Mouse (Mus musculus) CD8-positive naive resting alpha-beta T cell, adult 2 months (primary cell): ENCODE data around the gene 4921511C20Rik.

Experiments
- DNase-seq, 2 experiments: peaks; one replicate each; pipeline ENCODE4 v3.0.0; 2022; ENCODE audit warnings: low read depth in 2 of 2, low spot score in 2 of 2

Gene 4921511C20Rik

DNA sequence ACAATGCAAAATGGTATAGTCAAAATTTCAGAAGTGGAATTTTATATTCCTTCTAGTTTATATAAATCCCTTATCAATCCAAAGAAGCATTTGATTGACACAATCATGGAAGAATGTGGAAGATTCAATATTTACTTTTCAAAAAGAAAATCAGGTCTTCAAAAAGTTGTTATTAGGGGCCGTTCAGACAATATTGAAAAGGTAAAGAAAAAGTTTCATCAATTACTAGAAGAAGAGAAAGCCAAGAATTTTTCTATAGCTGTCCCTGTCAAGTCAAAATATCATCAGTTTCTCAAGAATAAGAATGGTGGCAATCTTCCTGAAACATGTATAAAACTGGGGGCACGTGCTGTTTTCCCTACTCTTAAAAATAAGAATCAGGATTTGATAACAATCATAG, at the start of gene 4921511C20Rik:
4921511C20Rik (plus strand) TSS at position 301 of the 400 bp plus-strand sequence.
- DNase-seq: no peak
